Mouse (Mus musculus) MEL (cell line): ENCODE results near the gene Nhsl2.

Source experiments
- CTCF ChIP-seq, 3 experiments: IDR thresholded peaks in 2 of 3; conservative IDR thresholded peaks in 1 of 3; 2 replicates each; pipeline ENCODE4 v1.5.1; 2011 to 2012; ENCODE audit warnings: low read length in 3 of 3, low read depth in 2 of 3, mild to moderate bottlenecking in 2 of 3, improper control_type of control experiment in 1 of 3, inconsistent platforms in 1 of 3, mixed read lengths in 1 of 3, moderate library complexity in 1 of 3; ENCODE audit not compliant: control insufficient read depth in 1 of 3, insufficient read depth in 1 of 3, poor library complexity in 1 of 3, severe bottlenecking in 1 of 3
- E2F4 ChIP-seq: IDR thresholded peaks from 2 replicates; pipeline ENCODE4 v1.6.1; 2011; ENCODE audit warnings: low read depth, low read length, improper control_type of control experiment, borderline replicate concordance
- EP300 ChIP-seq, 2 experiments: IDR thresholded peaks; 2 replicates each; pipeline ENCODE4 v1.6.1; 2011; ENCODE audit warnings: improper control_type of control experiment in 2 of 2, low read length in 2 of 2, low read depth in 1 of 2, mild to moderate bottlenecking in 1 of 2
- MAFK ChIP-seq: IDR thresholded peaks from 2 replicates; pipeline ENCODE4 v1.6.1; 2011; ENCODE audit warnings: low read depth, mild to moderate bottlenecking, low read length, improper control_type of control experiment, borderline replicate concordance
- POLR2A ChIP-seq, 2 experiments: IDR thresholded peaks; 2 replicates each; pipeline ENCODE4 v1.6.1; 2011 to 2012; ENCODE audit warnings: low read length in 2 of 2, mild to moderate bottlenecking in 2 of 2, control low read depth in 1 of 2, improper control_type of control experiment in 1 of 2, low read depth in 1 of 2, moderate library complexity in 1 of 2; ENCODE audit not compliant: control insufficient read depth in 1 of 2, insufficient read depth in 1 of 2, poor library complexity in 1 of 2
- POLR2AphosphoS2 ChIP-seq: IDR thresholded peaks from 2 replicates; pipeline ENCODE4 v1.6.1; 2011; ENCODE audit warnings: low read length, improper control_type of control experiment
- TAL1 ChIP-seq: IDR thresholded peaks from 2 replicates; pipeline ENCODE4 v1.6.1; 2012; ENCODE audit warnings: mild to moderate bottlenecking, inconsistent platforms, low read length, moderate library complexity, mixed read lengths
- USF1 ChIP-seq: IDR thresholded peaks from 2 replicates; pipeline ENCODE4 v1.6.1; 2014; ENCODE audit warnings: low read depth, mild to moderate bottlenecking, inconsistent platforms, low read length, improper control_type of control experiment, moderate library complexity

DNA sequence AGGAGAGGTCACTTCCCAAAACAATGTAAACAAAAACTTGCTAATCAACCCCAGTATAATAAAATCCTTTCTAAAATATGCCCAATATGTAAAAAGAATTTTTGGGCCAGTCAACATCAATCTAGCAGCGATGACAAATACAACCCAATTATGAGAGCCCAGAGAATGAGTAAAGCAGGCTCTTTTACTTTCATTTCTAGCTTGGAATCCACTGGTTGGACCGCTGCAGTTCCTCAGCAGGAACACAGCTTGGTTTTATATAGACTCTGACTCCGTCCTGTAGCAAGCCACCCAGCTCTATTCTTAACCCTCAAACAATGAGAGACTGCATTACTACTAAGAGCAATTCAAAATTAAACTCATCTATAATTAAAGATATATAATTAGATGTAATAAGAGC is 37.4 kb upstream of the Nhsl2 start:
- no peak for TF ChIP-seq EP300 (IDR thresholded peaks at IDR 0.05; ENCODE audit: low read depth in 1 of 2, low read length in 2 of 2)
- TF ChIP-seq POLR2AphosphoS2 = no peak
- no peak for TF ChIP-seq CTCF (IDR thresholded peaks at IDR 0.05 in 2 of 3, conservative IDR thresholded peaks at IDR 0.05 in 1 of 3; ENCODE audit: control insufficient read depth in 1 of 3, insufficient read depth in 1 of 3, low read depth in 2 of 3, low read length in 3 of 3, poor library complexity in 1 of 3, severe bottlenecking in 1 of 3)
- TF ChIP-seq E2F4 = no peak
- no peak for TF ChIP-seq TAL1
- TF ChIP-seq POLR2A (IDR thresholded peaks at IDR 0.05; ENCODE audit: control insufficient read depth in 1 of 2, insufficient read depth in 1 of 2, low read depth in 1 of 2, low read length in 2 of 2, poor library complexity in 1 of 2) = no peak
- no peak for TF ChIP-seq USF1
- TF ChIP-seq MAFK = no peak
